Mouse (Mus musculus): ENCODE data around the gene Cdhr2. TPM values are rescaled to one million over a fixed set of nuclear protein-coding genes. Genes with fewer than 3 reads are reported as not detected.

Cdhr2 gene
- polyA plus RNA-seq, 1 experiment from 2014 or later, result 0.22 TPM

- Histone ChIP-seq H3K9ac (replicated peaks) (no peak overlapping the region), H3K9me3 (replicated peaks) (no peaks in the 10 kb centered on the region), H3K27ac (replicated peaks) (no peak overlapping the region), H3K4me1 (peaks cover 14% of the 10 kb centered on the region), H3K36me3 (peaks cover 59% of the 10 kb centered on the region), H3K27me3 (replicated peaks) (peaks cover 24% of the 10 kb centered on the region), H3K4me3 (replicated peaks) (peak overlapping the region; percentile 14), H3K4me2 (peak overlapping the region; percentile 48)
- ATAC-seq (ENCODE audit: low FRiP score), result peak; percentile 45; the same call in 1 of the 2 replicates
- 3% methylated on average over 68 of the region's 87 CpGs for WGBS
These were observed 36.4 kb downstream of the Cdhr2 start for GRCm38 (mm10) chr13:54737488-54738212.

DNA sequence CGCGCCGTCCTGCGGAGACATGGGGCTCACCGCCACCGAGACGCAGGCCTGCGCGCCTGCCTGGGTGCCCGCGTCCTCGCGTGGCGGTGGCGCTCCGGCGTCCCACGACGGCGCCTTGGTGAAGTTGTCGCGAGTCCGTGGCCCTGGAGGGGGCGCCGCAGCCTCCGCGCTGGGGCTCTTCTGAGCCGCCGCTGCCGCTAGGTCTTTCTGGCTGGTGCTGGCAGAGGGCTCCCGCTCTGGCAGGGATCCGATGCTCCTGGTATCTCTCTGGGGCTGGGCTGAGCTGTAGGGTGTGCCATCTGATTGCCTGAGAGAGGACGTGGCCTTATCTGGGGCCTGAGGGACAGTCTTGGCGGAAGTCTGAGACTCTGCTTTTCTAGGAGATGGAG lies 36.9 kb downstream of the Cdhr2 start:
- WGBS, result 8% methylated on average over 34 of the region's 34 CpGs

GRCm38 (mm10) chr13:54746110-54746509 lies 44.8 kb downstream of the Cdhr2 start:
- no peak overlapping the region for H3K4me3 ChIP-seq (replicated peaks)
- peaks cover 53% of the 10 kb centered on the region for H3K4me1 ChIP-seq
- no peak for ATAC-seq (ENCODE audit: low FRiP score)
- H3K9ac ChIP-seq (replicated peaks), result 0 out of 2 replicates have a peak overlapping the region, but pooled peaks have one; percentile 6
- H3K36me3 ChIP-seq, result peaks cover 7% of the 10 kb centered on the region; the same call in 1 of the 2 replicates
- peaks cover 3% of the 10 kb centered on the region; the same call in 1 of the 2 replicates for H3K27me3 ChIP-seq (replicated peaks)
- WGBS, result 40% methylated on average over 6 of the region's 6 CpGs
- H3K27ac ChIP-seq (replicated peaks), result no peak overlapping the region
- H3K9me3 ChIP-seq (replicated peaks), result no peaks in the 10 kb centered on the region
- peak overlapping the region; percentile 73 for H3K4me2 ChIP-seq

More for the DNA sequence above, 36.9 kb downstream of the Cdhr2 start:
- Histone ChIP-seq H3K27ac (replicated peaks) (no peak overlapping the region), H3K9ac (replicated peaks) (no peak overlapping the region), H3K4me2 (peak overlapping the region; percentile 48), H3K36me3 (peaks cover 59% of the 10 kb centered on the region), H3K4me1 (peaks cover 14% of the 10 kb centered on the region), H3K9me3 (replicated peaks) (no peaks in the 10 kb centered on the region), H3K27me3 (replicated peaks) (peaks cover 24% of the 10 kb centered on the region), H3K4me3 (replicated peaks) (peak overlapping the region; percentile 14)
- ATAC-seq (ENCODE audit: low FRiP score), result 0 out of 2 replicates have a peak, but pooled peaks have one; percentile 2

- Histone ChIP-seq H3K36me3 (no peaks in the 10 kb centered on the region; the same call in 1 of the 2 replicates), H3K4me3 (replicated peaks) (peak overlapping the region; percentile 62), H3K4me2 (peak overlapping the region; percentile 73), H3K27ac (replicated peaks) (no peak overlapping the region), H3K9ac (replicated peaks) (no peak overlapping the region), H3K27me3 (replicated peaks) (peaks cover 4% of the 10 kb centered on the region; the same call in 1 of the 2 replicates), H3K9me3 (replicated peaks) (no peaks in the 10 kb centered on the region), H3K4me1 (peaks cover 58% of the 10 kb centered on the region)
- no peak for ATAC-seq (ENCODE audit: low FRiP score)
- 35% methylated on average over 10 of the region's 10 CpGs for WGBS
These were observed 45.6 kb downstream of the Cdhr2 start for GRCm38 (mm10) chr13:54746896-54747295.

GRCm38 (mm10) chr13:54748190-54748589 lies 46.9 kb downstream of the Cdhr2 start:
- Histone ChIP-seq H3K4me1 (peaks cover 65% of the 10 kb centered on the region), H3K9me3 (replicated peaks) (no peaks in the 10 kb centered on the region), H3K4me2 (peak overlapping the region; percentile 73), H3K4me3 (replicated peaks) (peak overlapping the region; percentile 62), H3K27ac (replicated peaks) (peak overlapping the region; percentile 91), H3K9ac (replicated peaks) (peak overlapping the region; percentile 74), H3K27me3 (replicated peaks) (peaks cover 4% of the 10 kb centered on the region; the same call in 1 of the 2 replicates), H3K36me3 (no peaks in the 10 kb centered on the region)
- ATAC-seq (ENCODE audit: low FRiP score), result no peak
- WGBS, result 83% methylated on average over 8 of the region's 8 CpGs

GRCm38 (mm10) chr13:54748721-54749060 lies 47.4 kb downstream of the Cdhr2 start:
- peaks cover 68% of the 10 kb centered on the region for H3K4me1 ChIP-seq

DNA sequence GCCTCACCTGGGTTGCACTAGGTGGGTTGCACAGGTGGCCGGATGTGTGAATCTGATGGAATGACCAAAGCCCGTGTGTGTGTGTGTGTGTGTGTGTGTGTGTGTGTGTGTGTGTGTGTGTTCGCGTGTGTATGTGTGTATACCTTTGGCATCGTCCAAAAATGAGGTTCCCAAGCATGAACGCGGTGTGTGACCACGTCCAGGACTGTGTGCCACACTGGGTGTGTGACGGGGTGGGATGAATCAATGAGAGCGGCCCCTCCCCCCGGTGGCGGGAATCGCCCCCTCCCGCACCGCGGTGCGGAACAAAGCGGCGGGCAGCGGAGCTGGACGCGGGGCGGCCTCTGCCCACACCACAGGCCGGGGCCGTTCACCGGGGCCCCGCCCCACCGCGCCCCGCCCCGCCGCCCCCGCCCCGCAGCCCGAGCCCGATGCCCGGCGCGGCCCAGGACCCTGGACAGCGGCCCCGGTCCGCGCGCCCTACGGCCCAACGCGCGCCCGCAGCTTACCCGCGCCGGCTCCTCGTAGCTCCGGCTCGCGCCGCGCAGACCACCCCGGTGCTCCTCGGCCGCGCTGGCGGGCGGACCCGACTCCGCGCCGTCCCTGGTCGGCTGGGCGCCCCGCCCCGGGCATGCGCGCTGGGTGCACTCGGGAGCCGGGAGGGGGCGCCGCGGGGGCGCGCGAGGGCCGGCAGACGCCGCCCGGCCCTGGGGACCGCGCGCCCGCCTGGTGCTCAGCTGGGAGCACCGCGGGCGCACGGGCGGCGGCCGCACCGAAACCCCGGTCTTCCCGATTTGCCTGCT lies 48.0 kb downstream of the Cdhr2 start:
- Histone ChIP-seq H3K36me3 (no peaks in the 10 kb centered on the region), H3K4me2 (peak overlapping the region; percentile 73), H3K9ac (replicated peaks) (peak overlapping the region; percentile 74), H3K27ac (replicated peaks) (peak overlapping the region; percentile 91), H3K9me3 (replicated peaks) (no peaks in the 10 kb centered on the region), H3K4me1 (peaks cover 73% of the 10 kb centered on the region), H3K4me3 (replicated peaks) (peak overlapping the region; percentile 62), H3K27me3 (replicated peaks) (peaks cover 4% of the 10 kb centered on the region; the same call in 1 of the 2 replicates)
- peak; percentile 90 for ATAC-seq (ENCODE audit: low FRiP score)
- 2% methylated on average over 35 of the region's 100 CpGs for WGBS

More at GRCm38 (mm10) chr13:54748721-54749060, 47.4 kb downstream of the Cdhr2 start:
- ATAC-seq (ENCODE audit: low FRiP score), result peak; percentile 46; the same call in 1 of the 2 replicates
- H3K9me3 ChIP-seq (replicated peaks), result no peaks in the 10 kb centered on the region
- H3K36me3 ChIP-seq, result no peaks in the 10 kb centered on the region
- peaks cover 4% of the 10 kb centered on the region; the same call in 1 of the 2 replicates for H3K27me3 ChIP-seq (replicated peaks)
- WGBS, result 35% methylated on average over 10 of the region's 10 CpGs
- H3K4me3 ChIP-seq (replicated peaks), result peak overlapping the region; percentile 62
- peak overlapping the region; percentile 73 for H3K4me2 ChIP-seq
- peak overlapping the region; percentile 91 for H3K27ac ChIP-seq (replicated peaks)
- peak overlapping the region; percentile 74 for H3K9ac ChIP-seq (replicated peaks)

GRCm38 (mm10) chr13:54749864-54750411 lies 48.7 kb downstream of the Cdhr2 start, which contains the start of gene Gprin1:
Gene Gprin1, minus strand, starts transcription at chr13:54749874.
- H3K27me3 ChIP-seq (replicated peaks), result peaks cover 4% of the 10 kb centered on the region; the same call in 1 of the 2 replicates
- H3K4me3 ChIP-seq (replicated peaks), result peak within 1 kb of the TSS; percentile 62
- peak within 1 kb of the TSS; percentile 91 for H3K27ac ChIP-seq (replicated peaks)
- no peaks in the 10 kb centered on the region for H3K36me3 ChIP-seq
- peak within 1 kb of the TSS; percentile 74 for H3K9ac ChIP-seq (replicated peaks)
- peak within 1 kb of the TSS; percentile 73 for H3K4me2 ChIP-seq
- ATAC-seq (ENCODE audit: low FRiP score), result peak; percentile 73
- H3K4me1 ChIP-seq, result peaks cover 74% of the 10 kb centered on the region
- 1% methylated on average over 29 of the region's 29 CpGs for WGBS
- H3K9me3 ChIP-seq (replicated peaks), result no peaks in the 10 kb centered on the region

GRCm38 (mm10) chr13:54750699-54751098 lies 49.4 kb downstream of the Cdhr2 start:
- H3K4me2 ChIP-seq, result peak overlapping the region; percentile 73; the same call in 1 of the 2 replicates
- H3K27ac ChIP-seq (replicated peaks), result no peak overlapping the region
- no peaks in the 10 kb centered on the region for H3K36me3 ChIP-seq
- H3K4me3 ChIP-seq (replicated peaks), result 0 out of 2 replicates have a peak overlapping the region, but pooled peaks have one; percentile 62
- H3K9me3 ChIP-seq (replicated peaks), result no peaks in the 10 kb centered on the region
- no peak overlapping the region for H3K9ac ChIP-seq (replicated peaks)
- H3K27me3 ChIP-seq (replicated peaks), result peaks cover 4% of the 10 kb centered on the region; the same call in 1 of the 2 replicates
- peaks cover 74% of the 10 kb centered on the region for H3K4me1 ChIP-seq
- WGBS, result 6% methylated on average over 8 of the region's 8 CpGs
- ATAC-seq (ENCODE audit: low FRiP score), result no peak

GRCm38 (mm10) chr13:54752656-54753055 lies 51.4 kb downstream of the Cdhr2 start:
- H3K4me1 ChIP-seq, result peaks cover 75% of the 10 kb centered on the region
- H3K36me3 ChIP-seq, result no peaks in the 10 kb centered on the region
- H3K4me3 ChIP-seq (replicated peaks), result no peak overlapping the region
- no peak for ATAC-seq (ENCODE audit: low FRiP score)
- H3K27ac ChIP-seq (replicated peaks), result no peak overlapping the region
- 60% methylated on average over 10 of the region's 10 CpGs for WGBS
- H3K9ac ChIP-seq (replicated peaks), result no peak overlapping the region
- H3K4me2 ChIP-seq, result no peak overlapping the region
- peaks cover 4% of the 10 kb centered on the region; the same call in 1 of the 2 replicates for H3K27me3 ChIP-seq (replicated peaks)
- no peaks in the 10 kb centered on the region for H3K9me3 ChIP-seq (replicated peaks)

- H3K4me3 ChIP-seq (replicated peaks), result no peak overlapping the region
- no peak overlapping the region for H3K9ac ChIP-seq (replicated peaks)
- H3K36me3 ChIP-seq, result no peaks in the 10 kb centered on the region
- H3K9me3 ChIP-seq (replicated peaks), result no peaks in the 10 kb centered on the region
- peaks cover 71% of the 10 kb centered on the region for H3K4me1 ChIP-seq
- no peak for ATAC-seq (ENCODE audit: low FRiP score)
- WGBS, result 63% methylated on average over 6 of the region's 6 CpGs
- no peak overlapping the region for H3K27ac ChIP-seq (replicated peaks)
- H3K4me2 ChIP-seq, result no peak overlapping the region
- H3K27me3 ChIP-seq (replicated peaks), result peaks cover 4% of the 10 kb centered on the region; the same call in 1 of the 2 replicates
These were observed 52.5 kb downstream of the Cdhr2 start for GRCm38 (mm10) chr13:54753733-54754132.

Data from neural tube, embryonic 15.5 days (tissue).